In the genomic region with DNA sequence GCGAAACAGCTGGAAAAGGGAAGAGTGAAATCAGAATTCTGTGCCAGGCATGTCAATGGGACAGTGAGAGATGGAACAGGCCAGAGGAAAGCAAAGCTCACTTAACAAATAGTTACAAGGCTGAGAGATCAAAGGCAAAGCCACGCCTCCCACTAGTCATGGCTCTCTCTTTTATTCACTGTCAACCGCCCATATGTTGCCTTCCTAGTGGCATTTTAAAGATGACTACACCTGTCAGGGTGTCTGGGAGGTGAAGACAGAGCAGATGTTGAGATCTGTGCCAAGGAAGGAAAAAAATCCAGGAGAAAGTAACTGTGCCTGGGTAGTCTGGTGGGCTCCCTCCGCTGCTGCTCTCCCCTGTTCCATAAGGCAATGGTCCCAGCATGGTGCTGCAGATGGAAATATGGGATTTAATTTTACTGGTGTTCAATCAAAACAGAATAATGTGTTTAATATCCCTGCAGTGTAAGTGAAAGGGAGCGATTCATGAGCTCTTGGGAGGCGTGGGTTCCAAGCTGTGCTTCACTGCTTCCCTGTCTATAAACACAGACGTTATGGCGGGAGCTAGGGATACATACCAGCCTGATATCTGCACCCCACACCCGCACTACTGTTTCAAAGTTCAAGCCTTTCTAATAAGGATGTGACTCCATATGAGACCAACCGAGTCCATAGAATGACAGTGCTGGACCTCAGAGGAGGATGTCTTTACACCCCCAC, we compare ENCODE assay signal across 14 mouse cellular contexts.
A peak's percentile ranks its signal among the peaks of the same experiment; 100 is the strongest.
DNase-seq lines count a peak whose midpoint lies in the region; ATAC-seq lines count a peak whose summit lies in the region.
"Had no signal": no experiment of that assay in that cellular context is flagged by ENCODE, and none has a peak within 500 bp of the region (broad histone marks: within the 10 kb centered on the region; RNA-seq: fewer than 3 reads in every experiment).

No protein-coding gene starts in this region.

- peaks cover 14% of the 10 kb centered on the region for H3K4me1 ChIP-seq in hindbrain, embryonic 12.5 days
- peaks cover 17% of the 10 kb centered on the region for H3K4me1 ChIP-seq in midbrain, embryonic 15.5 days
- H3K4me1 ChIP-seq: heart, embryonic 13.5 days; intestine, embryonic 15.5 days; liver, embryonic 15.5 days had no signal

- H3K9me3 ChIP-seq in hindbrain, embryonic 12.5 days (replicated peaks) = no peaks in the 10 kb centered on the region
- no peaks in the 10 kb centered on the region for H3K9me3 ChIP-seq in midbrain, embryonic 15.5 days
- H3K9me3 ChIP-seq: heart, embryonic 13.5 days; intestine, embryonic 15.5 days; liver, embryonic 15.5 days had no signal

- peak; percentile 77 for ATAC-seq in hindbrain, embryonic 12.5 days (ENCODE audit: low FRiP score)
- peak; percentile 68 for ATAC-seq in midbrain, embryonic 15.5 days (replicated peaks)
- ATAC-seq in erythroblast, adult 5-6 weeks (replicated peaks; ENCODE audit: low FRiP score, poor library complexity, severe bottlenecking) = no peak
- ATAC-seq in erythroid progenitor cell, adult 5-6 weeks (replicated peaks; ENCODE audit: low FRiP score, poor library complexity, severe bottlenecking) = no peak
- ATAC-seq: intestine, embryonic 15.5 days had no signal

- peak; percentile 6 for DNase-seq in layer of hippocampus, adult 11-12 months (ENCODE audit: low spot score)
- DNase-seq in layer of hippocampus, postnatal 10 days (ENCODE audit: low spot score in 2 of 2) = no peak
- peak; percentile 15 for DNase-seq in embryo, embryonic 9.5 days (ENCODE audit: extremely low spot score)
- DNase-seq in heart, adult 8-10 months (ENCODE audit: low spot score) = no peak
- DNase-seq: cerebellum, postnatal 36 days; right cerebral cortex, postnatal 25 days had no signal

- WGBS in hindbrain, embryonic 12.5 days = 37% methylated on average over 10 of the region's 10 CpGs
- WGBS in midbrain, embryonic 15.5 days = 28% methylated on average over 10 of the region's 10 CpGs

- H3K36me3 ChIP-seq in hindbrain, embryonic 12.5 days = no peaks in the 10 kb centered on the region
- H3K36me3 ChIP-seq in midbrain, embryonic 15.5 days (replicated peaks) = no peaks in the 10 kb centered on the region
- H3K36me3 ChIP-seq: heart, embryonic 13.5 days; intestine, embryonic 15.5 days; liver, embryonic 15.5 days had no signal

- peak overlapping the region; percentile 39 for H3K4me2 ChIP-seq in hindbrain, embryonic 12.5 days (replicated peaks)
- H3K4me2 ChIP-seq in midbrain, embryonic 15.5 days = peak overlapping the region; percentile 41
- H3K4me2 ChIP-seq: heart, embryonic 13.5 days; intestine, embryonic 15.5 days; liver, embryonic 15.5 days had no signal

- no peak overlapping the region for H3K9ac ChIP-seq in hindbrain, embryonic 12.5 days
- H3K9ac ChIP-seq in midbrain, embryonic 15.5 days = no peak overlapping the region
- H3K9ac ChIP-seq: heart, embryonic 13.5 days; intestine, embryonic 15.5 days; liver, embryonic 15.5 days had no signal

- no peaks in the 10 kb centered on the region for H3K27me3 ChIP-seq in hindbrain, embryonic 12.5 days
- no peaks in the 10 kb centered on the region for H3K27me3 ChIP-seq in midbrain, embryonic 15.5 days (replicated peaks)
- H3K27me3 ChIP-seq: CH12.LX; intestine, embryonic 15.5 days; liver, embryonic 15.5 days had no signal

- H3K4me3 ChIP-seq in hindbrain, embryonic 12.5 days = no peak overlapping the region
- H3K4me3 ChIP-seq in midbrain, embryonic 15.5 days = no peak overlapping the region
- H3K4me3 ChIP-seq: heart, embryonic 13.5 days; intestine, embryonic 15.5 days; liver, embryonic 15.5 days had no signal

- peak overlapping the region; percentile 77 for H3K27ac ChIP-seq in hindbrain, embryonic 12.5 days
- H3K27ac ChIP-seq in midbrain, embryonic 15.5 days = peak overlapping the region; percentile 44; the same call in 1 of the 2 replicates
- H3K27ac ChIP-seq: heart, embryonic 13.5 days; intestine, embryonic 15.5 days; liver, embryonic 15.5 days had no signal

Comparison
In these comparisons a context has a peak if more than half of its experiments do, and no peak if none do; other contexts are left out.
1. DNase-seq: peak in layer of hippocampus, adult 11-12 months (single experiment) and embryo, embryonic 9.5 days (single experiment); none in layer of hippocampus, postnatal 10 days (0 of 2) and heart, adult 8-10 months (single experiment).
2. ATAC-seq: peak in hindbrain, embryonic 12.5 days (single experiment) and midbrain, embryonic 15.5 days (single experiment); none in erythroblast, adult 5-6 weeks (single experiment) and erythroid progenitor cell, adult 5-6 weeks (single experiment).